Mouse (Mus musculus) liver (tissue): ENCODE results near the gene Cuedc2.

ENCODE experiments used
- DNase-seq: peaks from one replicate; pipeline ENCODE4 v3.0.0-alpha.2; 2020; ENCODE audit warnings: mixed read lengths

Cuedc2 gene

DNA sequence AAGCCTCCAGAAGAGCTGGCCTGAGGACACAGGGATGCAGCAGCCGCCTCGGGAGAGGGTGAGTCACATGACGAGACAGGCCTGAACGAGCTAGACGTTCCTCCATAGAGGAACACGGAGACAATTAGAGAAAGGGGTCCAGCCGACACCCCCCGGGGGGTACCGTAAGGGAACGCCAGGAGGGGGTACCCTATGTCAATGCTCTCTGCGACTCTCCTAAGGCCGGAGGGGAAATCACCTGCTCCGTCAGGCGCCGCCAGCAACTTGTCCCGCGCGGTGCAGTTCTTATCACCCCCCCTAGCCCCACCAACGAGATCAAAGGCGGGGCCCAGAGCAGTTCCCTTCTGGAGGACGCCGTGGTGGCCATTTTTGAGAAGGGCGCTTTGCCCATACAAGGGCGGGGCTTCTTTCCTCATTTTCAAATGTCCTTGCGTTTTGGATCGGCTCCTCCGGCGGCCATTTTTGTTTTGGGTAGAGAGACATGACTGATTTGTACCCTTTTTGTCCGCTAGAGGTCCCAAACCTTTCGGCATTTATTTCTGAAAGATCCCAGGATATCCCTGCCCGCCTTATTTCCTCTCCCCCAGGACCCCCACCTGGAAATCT is at the start of gene Cuedc2:
Cuedc2 (minus strand) TSS at position 372 of the 606 bp plus-strand sequence.
- DNase-seq = peak; percentile 95

DNA sequence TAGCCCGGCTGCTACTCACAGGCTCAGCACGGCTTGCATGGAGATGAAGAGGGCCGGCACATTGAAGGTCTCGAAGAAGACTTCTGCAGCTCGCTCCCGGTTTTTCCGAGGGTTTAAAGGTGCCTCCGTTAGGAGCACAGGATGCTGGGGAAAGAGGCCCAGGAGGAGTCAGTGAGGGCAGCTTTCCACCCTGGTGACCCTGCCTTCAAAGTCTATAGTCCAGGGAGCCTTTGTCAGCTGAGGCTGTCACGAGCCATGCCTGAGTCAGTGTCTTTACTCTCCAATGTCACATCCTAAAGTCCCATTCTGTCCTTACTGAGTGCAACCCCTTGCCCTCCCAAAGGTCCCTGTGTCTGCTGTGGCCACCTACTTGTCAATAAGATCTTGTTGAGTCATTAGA is 43.8 kb upstream of the Cuedc2 start:
- DNase-seq = no peak

DNA sequence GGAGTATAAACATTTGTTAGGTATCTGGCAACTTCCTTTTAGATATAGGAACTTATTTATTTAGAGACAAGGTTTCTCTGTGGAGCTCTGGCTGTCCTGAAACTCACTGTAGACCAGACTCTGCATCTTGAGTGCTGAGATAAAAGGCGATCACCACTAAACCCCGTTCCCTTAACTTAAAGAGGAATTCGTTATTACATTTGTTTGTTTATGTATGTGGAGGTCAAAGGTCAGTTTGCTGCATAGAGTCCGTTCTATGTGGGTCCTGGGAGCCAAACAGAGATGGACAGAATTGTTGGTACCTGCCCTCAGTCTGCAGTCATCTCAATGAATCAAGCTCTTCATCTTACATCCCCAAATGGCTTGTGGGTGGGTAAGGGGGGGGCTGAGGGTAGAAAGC is 37.4 kb upstream of the Cuedc2 start:
- no peak for DNase-seq

DNA sequence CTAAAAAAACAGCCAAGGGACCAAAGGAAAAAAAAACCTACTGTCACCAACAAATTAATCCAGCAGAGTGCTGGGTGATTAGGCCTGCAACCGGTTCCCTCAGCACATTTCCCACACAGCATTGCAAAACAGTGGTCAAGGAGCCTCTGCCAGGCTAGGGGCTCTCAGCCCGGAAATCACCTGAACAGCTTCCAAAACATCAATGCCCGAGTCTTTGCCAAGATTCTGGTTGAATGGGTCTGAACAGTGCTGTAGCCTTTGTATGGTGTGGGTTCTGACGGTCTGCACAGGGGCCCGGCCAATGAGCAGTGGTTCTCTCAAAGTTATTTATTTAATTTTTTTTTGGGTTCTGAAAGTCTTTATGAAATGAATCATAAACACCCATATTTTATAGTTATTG is 37.0 kb upstream of the Cuedc2 start:
- DNase-seq = no peak

DNA sequence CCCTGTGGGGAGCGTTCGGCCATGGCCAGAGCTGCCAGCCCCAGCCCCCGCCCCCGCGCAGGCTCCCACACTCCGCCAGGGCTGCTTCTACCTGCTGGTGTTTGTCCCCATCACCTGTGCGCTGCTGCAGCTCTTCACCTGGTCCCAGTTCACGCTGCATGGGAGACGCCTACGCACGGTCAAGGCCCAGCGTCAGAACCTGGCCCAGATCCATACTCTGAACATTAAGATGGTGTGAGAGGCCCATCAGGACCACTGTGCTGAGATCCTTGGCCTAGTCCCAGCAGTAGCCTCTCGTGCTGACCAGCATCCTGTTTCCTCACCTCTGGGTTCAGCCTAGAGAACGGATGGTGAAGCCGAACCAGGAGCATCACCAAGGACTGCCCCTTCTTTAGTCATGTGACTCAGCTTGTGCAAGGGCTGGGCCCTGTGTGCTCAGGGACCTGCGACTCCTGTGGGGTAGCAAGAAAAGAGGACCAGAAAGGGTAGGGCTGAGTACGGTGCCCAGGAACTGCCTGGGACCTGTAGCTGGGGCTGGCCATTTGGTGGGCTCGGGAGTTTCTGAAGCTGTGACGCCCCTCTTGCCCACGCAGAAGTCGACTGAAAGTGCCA is 36.1 kb upstream of the Cuedc2 start:
- DNase-seq = peak; percentile 30

DNA sequence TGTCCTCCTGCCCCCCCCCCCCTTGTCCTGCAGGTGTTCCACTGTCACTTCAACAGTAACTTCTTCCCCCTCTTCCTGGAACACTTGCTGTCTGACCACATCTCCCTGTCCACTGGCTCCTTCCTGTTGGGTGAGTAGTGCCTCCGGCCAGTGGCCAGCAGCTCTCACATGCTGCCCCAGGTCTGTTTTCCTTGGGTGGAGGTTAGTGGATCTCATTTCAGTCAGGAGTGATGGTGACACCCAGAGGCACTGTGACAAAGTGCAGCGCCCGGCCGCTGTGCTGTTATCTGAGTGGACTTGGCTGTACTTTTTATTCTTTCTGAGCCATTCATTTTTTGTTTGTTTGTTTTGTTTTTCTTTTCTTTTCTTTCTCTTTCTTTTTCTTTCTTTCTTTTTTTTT is 30.7 kb upstream of the Cuedc2 start:
- peak; percentile 54 for DNase-seq

DNA sequence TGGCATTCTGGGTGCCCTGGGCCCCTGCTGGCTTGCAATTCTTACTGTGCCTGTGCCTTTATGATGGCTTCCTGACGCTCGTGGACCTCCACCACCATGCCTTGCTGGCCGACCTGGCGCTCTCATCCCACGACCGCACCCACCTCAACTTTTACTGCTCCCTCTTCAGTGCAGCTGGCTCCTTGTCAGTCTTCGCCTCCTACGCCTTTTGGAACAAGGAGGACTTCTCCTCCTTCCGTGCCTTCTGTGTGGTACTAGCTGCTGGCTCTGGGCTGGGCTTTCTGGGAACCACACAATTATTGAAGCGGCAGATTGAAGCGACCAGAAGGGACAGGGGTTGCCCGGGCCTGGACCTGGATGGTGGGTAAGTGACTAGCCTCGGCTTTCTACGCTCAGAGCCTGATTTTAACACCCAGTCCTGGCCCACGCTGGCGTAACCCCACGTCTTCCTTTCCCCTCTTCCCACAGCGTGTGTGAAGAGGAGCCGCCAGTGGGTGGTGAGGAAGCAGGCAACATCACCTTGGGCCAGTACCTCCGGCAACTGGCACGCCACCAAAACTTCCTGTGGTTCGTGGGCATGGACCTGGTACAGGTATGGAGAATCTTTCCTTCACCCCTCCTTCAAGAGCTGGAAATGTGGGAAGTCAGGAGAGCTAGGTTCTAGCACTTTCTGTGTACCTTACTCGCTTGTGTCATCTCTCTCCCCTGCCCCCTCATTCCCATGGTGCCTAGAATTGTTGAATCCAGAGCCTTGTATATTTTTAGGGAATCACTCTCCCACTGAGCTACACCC is 29.5 kb upstream of the Cuedc2 start:
- DNase-seq = no peak

DNA sequence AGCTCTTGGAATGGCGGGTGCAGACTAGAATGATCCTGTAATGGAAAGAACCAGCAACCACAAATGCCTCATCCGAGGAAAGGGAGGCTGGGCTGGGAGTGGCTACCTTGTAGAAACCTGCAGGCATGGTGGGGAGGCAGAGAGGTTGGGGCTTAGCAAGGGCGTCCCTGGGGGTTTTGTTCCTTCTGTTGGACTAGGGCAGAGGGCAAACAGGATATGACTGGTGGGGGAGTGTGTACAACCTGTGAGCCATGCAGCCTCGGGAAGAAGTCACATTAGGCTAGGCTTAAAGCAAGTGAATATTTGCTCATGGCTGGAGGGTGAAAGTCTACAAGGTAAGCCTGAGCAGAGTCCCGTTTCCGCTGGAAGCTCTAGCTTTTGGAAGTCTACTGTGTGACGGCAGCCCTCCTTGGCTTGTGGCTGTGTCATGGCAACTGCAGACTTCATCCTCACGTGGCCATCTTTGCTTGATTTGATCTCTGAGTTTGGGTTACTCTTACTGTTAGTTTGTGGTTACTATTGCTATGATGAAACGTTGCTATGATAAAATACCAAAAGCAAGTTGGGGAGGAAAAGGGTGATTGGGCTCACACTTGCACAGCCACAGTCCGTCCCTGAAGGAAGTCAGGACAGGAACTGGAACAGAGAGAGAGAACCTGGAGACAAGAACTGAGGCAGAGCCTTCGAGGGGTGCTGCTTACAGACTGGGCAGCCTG is 24.9 kb upstream of the Cuedc2 start:
- no peak for DNase-seq

DNA sequence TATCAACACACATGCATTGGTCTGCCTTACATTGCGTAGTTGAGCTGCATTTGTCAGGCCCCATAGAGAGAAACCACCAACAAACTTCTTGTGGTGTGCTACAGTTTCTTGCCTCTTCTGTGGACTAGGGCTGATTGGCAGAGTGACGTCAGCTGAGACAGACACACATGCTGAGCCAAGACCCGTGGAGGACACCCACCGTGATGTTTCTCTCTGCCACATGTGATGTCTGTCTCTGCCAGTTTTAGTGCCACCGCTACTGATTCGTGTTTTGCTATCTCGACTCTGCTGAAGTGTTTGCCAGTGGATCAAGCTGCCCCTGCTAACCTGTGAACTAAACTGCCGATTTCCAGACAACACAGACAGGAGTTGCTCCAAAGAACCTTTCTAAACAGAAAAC is 23.6 kb upstream of the Cuedc2 start:
- no peak for DNase-seq

DNA sequence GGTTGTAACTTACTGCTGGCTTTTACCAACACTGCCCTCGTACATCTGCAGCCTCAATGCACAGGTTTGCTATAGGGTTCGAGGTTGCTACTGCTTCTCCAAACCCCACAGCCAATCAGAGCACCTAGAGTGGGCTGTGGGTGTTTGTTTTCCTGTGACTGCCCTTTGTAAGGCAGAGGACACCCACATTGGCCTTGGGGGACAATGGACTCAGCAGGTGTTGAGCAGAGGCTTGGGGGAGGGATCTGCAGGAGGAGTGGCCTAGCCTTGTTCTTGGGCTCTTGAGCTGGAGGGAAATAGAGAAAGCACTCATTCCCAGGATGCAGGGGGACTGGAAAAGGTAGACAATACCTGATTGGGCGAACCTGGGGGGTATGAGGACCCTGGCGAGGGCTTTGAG is 19.9 kb upstream of the Cuedc2 start:
- DNase-seq = no peak

DNA sequence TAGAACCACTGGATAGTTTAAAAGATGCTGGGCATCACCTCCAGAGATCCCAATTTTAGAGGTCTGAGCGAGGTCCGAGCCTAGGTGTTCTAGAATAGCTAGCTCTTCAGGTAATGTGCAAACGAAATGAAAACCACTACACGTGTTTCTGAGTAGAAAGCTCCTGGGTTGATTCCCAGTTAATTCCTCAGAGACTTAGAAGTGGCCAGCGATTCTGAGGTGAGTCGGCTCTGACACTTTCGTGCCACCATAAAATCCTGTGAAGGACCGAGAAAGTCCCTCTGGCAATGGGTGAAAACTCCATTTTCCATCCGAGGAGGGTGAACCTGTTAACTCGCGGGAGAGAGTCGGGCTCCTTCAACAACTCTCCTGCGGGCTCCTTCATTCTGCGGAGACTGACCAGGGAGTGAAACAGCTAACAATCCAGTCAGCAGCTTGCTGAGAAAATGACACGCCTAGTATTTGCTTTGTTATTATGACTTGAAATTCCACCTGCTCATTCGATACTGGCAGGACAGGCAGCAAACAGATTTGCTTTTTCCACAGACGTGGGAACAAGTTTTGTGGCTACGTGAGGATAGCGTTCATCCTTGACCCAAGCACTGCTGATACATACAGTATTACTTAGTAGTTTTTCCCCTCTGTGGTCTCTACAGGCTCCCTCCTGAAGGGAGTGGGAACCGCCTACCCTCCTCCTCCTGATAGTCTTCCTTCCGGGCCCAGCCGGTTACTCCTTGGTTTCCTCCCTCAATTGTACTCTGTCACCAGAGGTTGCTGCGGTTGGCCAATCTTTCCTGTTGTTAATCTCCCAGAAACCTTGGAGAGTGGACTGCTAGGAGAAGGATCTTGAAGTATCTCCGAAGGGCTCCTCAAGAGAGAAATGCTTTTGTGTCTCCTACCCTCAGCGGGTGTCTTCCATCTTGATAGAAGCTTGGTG is 19.1 kb upstream of the Cuedc2 start:
- peak; percentile 52 for DNase-seq

DNA sequence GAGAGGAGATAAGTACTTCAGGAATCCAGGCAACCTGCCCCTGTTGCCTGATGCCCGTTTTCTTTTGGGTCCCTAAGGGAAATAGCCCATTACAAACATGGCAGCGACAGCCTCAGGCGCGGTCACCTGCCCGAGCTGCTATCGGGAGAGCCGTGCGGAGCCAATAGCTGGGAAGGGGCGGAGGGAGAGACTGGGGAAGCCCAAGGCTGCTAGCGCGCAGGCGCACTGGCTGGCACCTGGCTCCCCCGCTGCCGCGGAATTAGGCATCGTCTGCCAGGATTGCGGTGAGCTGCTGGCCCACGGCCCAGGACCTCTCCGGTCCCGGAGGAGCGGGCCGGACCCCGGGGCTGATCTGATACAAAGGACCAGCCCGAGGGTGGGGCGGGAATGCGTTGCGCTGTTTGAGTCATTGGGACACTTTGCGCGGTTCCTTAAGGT is 18.2 kb upstream of the Cuedc2 start:
- DNase-seq = peak; percentile 94

DNA sequence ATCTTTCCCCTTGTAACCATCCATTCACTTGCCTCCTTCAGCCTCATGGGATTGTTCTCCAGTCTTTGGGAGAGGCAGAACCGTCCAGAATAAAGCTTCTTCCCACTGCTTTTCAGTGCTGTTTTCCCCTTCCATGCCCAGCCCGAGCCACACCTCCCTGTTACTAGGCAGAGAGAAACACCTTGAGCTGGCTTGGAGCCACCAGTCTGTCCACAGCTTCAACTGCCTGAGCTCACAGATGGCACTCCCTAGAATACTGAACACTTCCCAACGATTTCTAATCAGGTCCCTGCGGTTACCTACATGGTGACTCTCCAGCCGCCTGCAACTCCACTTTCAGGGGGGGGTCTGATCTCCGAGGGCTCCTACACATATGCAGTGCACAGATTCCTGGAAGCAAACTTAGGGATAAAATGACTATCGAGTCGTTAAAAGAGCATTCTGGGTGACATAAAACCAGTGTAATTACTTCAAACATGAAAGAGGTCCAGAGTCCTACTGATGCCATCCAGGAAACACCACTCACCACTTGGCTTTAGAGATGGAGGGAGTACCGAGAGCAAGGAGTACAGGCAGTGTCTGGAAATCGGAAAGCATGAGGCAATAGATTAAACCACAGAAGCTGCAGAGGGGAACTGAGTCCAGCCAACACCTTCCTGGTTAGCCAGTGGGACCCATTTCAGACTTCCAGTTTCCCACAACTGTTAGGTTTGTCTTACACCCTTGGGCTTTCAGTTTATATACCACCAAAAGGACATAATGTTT is 11.8 kb upstream of the Cuedc2 start, which contains the start of gene 2310034G01Rik:
2310034G01Rik (minus strand) TSS at position 135 of the 765 bp plus-strand sequence.
- DNase-seq = no peak

DNA sequence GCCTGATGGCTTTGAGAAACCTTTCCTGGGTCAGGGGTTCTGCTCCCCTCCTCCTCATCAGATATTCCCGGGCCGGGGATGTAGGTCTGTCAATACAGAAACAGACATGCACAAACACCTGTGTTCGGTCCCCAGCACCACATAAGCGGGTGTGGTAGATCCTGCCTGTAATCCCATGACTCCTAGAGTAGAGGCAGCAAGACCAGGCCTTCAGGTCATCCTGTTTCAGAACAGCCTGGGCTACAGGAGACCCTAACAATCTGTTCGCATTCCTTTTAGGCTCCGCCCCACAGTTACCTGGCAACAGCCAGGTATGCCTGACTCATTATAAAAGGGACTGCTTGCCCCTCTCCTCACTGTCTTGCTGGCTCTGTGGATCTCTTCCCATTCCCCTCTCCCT is 11.0 kb upstream of the Cuedc2 start:
- no peak for DNase-seq

DNA sequence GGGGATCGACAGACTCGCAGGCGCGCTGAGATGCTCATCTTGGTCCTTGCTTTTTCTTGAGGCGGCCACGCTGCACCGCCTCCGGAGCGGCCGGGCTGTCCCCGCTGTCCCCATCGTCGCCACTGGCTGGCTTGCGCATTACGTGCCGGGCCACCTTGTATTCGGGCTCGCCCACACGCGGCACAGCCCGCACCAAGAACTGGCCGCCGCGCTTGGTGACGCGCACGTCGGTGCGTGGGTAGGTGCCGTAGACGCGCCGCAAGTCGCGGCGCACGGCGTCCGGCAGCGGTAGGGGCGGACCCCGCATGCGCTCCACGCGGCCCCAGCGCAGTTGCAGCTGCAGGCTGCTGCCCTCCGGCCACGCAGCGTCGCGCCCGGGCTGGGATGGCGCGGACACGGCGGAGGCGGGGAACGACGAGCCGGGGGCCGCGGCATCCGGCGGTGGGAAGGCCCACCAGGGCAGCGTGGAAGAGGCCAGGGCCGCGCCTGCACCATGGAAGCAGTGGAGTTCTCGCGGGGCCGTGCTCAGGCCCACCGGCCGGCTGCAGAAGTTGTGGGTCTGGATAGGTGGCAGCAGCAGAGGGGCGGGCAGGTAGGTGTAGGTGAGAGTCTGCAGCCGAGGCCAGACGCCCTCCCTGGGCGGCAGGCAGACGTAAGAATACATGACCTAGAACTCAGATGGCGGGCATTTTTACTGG is 10.4 kb upstream of the Cuedc2 start:
- DNase-seq = peak; percentile 66

DNA sequence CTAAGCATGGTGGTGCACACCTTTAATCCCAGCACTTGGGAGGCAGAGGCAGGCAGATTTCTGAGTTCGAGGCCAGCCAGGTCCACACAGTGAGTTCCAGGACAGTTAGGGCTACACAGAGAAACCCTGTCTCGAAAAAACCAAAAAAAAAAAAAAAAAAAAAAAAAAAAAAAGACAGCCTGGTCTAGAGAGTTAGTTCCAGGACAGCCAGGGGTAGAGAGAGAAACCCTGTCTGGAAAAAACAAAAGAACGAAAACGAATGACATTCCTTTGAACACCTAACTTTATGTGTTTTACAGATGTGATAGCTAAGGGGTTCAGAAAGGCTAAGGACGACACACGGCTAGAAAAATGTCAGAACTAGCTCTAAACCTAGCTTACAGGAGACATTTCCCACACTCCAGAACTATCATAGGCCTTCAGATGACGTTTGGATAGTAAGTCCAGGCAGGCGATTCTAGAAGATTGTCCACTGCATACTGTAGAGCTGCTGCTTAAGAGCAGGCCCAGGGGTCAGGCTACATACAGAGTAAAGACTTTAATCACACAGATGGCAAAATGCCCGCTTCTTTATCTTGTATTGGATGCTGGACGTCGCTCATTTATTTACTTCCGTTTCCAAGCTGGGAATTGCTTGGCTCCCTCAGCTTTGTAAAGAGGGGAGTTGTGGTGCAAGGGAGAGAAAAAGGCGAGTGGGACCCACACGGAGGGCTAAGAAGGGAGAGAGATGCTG is 9.6 kb upstream of the Cuedc2 start:
- DNase-seq = no peak

DNA sequence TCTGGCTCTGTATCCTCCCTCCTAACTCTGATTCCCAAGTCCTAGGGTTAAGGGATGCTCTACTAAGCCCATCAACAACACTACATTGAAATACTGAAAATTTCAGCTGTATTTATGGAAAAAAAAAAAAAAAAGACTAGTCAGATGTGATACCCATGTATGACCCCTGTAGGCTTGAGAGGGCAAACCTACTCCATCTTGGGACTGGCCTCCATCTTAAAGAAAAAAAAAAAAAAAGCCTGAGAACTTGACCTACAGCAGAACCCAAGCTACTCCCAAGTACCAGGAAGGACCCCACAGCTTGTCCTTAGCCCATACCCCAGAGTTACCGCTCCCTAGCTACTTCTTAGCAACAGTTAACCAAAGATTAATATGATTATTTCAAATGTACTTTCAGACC is 8.6 kb upstream of the Cuedc2 start:
- no peak for DNase-seq

DNA sequence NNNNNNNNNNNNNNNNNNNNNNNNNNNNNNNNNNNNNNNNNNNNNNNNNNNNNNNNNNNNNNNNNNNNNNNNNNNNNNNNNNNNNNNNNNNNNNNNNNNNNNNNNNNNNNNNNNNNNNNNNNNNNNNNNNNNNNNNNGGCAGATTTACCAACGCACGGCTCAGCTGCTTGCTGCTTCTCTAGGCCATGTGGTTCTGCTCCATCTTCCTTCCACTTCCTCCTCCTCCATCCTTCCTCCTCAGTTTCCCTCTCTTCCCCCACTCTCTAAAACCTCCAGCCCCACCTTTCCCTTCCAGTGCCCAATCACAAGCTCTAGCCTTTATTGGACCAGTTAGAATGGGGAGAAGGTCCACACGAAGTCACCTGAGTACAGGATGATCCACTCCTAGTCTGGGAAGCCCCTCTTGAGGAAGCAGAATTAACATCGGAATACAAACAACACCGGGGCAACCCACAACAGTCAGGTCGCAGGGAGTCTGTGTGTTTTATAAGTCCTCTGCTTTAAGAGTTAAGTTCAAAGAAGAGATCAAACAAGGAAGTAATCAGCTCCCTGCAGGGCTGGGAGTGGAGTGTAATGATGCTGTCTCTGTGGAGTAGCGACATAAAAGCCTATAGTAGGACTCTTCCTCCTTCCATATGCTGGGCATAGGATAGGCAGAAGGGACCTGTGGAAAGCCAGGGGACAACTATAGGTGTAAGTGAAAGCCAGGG is 6.4 kb upstream of the Cuedc2 start:
- no peak for DNase-seq

DNA sequence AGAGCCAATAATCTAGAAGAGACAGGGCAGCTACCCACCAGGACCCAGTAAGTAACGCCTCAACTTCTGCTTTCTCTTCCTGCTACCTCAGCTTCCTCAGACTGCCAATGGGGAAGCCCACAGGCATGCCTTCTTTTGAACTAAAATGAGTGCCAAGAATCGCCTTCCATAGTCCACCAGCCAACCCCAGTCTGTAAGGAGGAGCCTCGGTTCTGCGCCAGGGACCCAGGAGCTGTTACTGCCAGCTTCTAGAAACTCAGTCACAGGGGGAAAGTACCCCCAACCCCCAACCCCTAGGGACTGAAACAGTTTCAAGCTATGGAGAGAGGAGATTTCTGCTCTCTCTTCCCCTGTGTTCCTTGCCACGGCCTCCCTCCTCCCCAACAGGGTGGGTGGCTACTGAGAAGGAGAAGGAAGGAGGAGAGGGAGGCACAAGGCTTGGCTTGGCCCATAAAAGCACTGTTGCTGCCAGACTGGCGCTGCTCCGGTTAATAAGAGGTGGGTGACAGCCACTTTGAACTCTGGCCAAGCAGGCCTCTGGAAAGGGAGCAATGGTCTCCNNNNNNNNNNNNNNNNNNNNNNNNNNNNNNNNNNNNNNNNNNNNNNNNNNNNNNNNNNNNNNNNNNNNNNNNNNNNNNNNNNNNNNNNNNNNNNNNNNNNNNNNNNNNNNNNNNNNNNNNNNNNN is 927 bp upstream of the Cuedc2 start:
- peak; percentile 42 for DNase-seq
